Mouse (Mus musculus) hindbrain, postnatal 0 days (tissue): ENCODE data around the gene Slc22a14. TPM values are rescaled to one million over a fixed set of nuclear protein-coding genes. Genes with fewer than 3 reads are reported as not detected.
"Not testable (repeated sequence)": the region's sequence is repeated elsewhere in the genome, so short reads cannot be mapped to it uniquely, and the experiment has no call there.

ENCODE experiments used
- ATAC-seq: fragments of 200-750 bp; cut with Nextera tagmentation; 2 replicates; pipeline ENCODE4 v1.8.0; 2017; ENCODE audit warnings: mild to moderate bottlenecking, moderate TSS enrichment, moderate library complexity
- DNase-seq: peaks from one replicate; pipeline ENCODE4 v3.0.0-alpha.2; 2015; ENCODE audit warnings: low spot score
- H3K27ac ChIP-seq: fragments of 300-500 bp; sonication (generic); 2 replicates; pipeline ENCODE4 v1.5.1; 2014; ENCODE audit warnings: mild to moderate bottlenecking
- H3K27me3 ChIP-seq: fragments of 300-500 bp; sonication (generic); 2 replicates; pipeline ENCODE4 v1.6.1; 2014; ENCODE audit warnings: low read length, mixed read lengths; ENCODE audit not compliant: insufficient read depth
- H3K36me3 ChIP-seq: fragments of 300-500 bp; sonication (generic); 2 replicates; pipeline ENCODE4 v1.6.1; 2014; ENCODE audit warnings: low read length, mixed read lengths; ENCODE audit not compliant: insufficient read depth
- H3K4me1 ChIP-seq: fragments of 300-500 bp; sonication (generic); 2 replicates; pipeline ENCODE4 v1.6.1; 2014; ENCODE audit warnings: antibody characterized with exemption, low read length, mixed read lengths; ENCODE audit not compliant: insufficient read depth
- H3K4me2 ChIP-seq: fragments of 300-500 bp; sonication (generic); 2 replicates; pipeline ENCODE4 v1.6.1; 2014; ENCODE audit warnings: low read depth, mild to moderate bottlenecking, low read length, moderate library complexity, mixed read lengths
- H3K4me3 ChIP-seq: fragments of 300-500 bp; sonication (generic); 2 replicates; pipeline ENCODE4 v1.5.1; 2014; ENCODE audit warnings: low read length
- H3K9ac ChIP-seq: fragments of 300-500 bp; sonication (generic); replicated peaks from 2 replicates; pipeline ENCODE4 v1.6.1; 2014; ENCODE audit warnings: mild to moderate bottlenecking, low read length, moderate library complexity, mixed read lengths
- H3K9me3 ChIP-seq: fragments of 300-500 bp; sonication (generic); 2 replicates; pipeline ENCODE4 v1.6.1; 2016; ENCODE audit warnings: low read length, mixed read lengths
- CTCF ChIP-seq: IDR thresholded peaks from 2 replicates; pipeline ENCODE4 v1.5.1; 2016; ENCODE audit warnings: antibody characterized with exemption, control low read depth, low read depth
- WGBS: fragments of 180-500 bp; shearing (Covaris S2); extraction: QIAGEN DNeasy Blood & Tissue Kit; methylation state at CpG from one replicate; pipeline ENCODE4 v1.1.7; 2014; 5-methylcytosine and 5-hydroxymethylcytosine counted together
- polyA plus RNA-seq: library from polyadenylated mRNA; unstranded; fragments of >200 nt; fragmentation: Nextera tagmentation; extraction: Ambion mirVana; gene quantifications from 2 replicates; pipeline ENCODE4 v1.2.1, GENCODE M21; 2015
- total RNA-seq: library from RNA; depleted of rRNA; stranded (reverse); fragments of >200 nt; gene quantifications from 2 replicates; pipeline ENCODE4 v1.2.3, GENCODE M21; 2014

The Slc22a14 gene
- total and polyA plus RNA-seq, 2 experiments from 2014 or later, result not detected

DNA sequence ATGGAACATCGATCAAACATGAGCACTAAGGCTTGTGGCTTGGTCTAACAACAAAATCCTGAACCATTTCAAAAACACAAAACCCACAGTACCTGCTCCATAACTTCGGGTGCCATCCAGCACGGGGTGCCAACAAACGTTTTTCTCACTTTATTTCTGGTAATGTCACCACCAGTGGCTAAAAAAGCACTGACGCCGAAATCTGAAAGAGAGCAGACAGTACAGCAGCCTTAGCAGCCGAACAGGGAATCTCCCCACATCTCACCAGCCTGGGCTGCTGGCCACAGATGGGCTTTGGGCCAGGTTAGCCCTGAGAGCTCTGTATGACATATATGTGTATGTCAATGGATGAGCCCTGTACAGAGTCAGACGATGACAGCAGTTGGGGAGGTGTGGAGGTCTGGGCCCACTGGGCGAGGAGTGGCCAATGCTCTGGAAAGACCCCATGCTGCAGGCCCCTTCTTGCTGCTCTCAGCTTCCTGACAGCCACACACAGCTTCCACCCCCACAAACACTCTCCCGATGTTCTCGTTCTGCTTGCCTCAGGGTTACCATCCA lies 96.7 kb downstream of the Slc22a14 start:
- peaks cover 28% of the 10 kb centered on the region; the same call in 1 of the 2 replicates for H3K36me3 ChIP-seq
- H3K4me3 ChIP-seq, result no peak overlapping the region
- H3K9ac ChIP-seq, result no peak overlapping the region
- H3K27me3 ChIP-seq, result no peaks in the 10 kb centered on the region
- no peak for ATAC-seq
- H3K27ac ChIP-seq, result no peak overlapping the region
- no peak overlapping the region for H3K4me2 ChIP-seq
- WGBS, result 90% methylated on average over 11 of the region's 11 CpGs
- DNase-seq, result no peak
- no peaks in the 10 kb centered on the region for H3K4me1 ChIP-seq
- TF ChIP-seq CTCF, result no peak
- no peaks in the 10 kb centered on the region for H3K9me3 ChIP-seq

DNA sequence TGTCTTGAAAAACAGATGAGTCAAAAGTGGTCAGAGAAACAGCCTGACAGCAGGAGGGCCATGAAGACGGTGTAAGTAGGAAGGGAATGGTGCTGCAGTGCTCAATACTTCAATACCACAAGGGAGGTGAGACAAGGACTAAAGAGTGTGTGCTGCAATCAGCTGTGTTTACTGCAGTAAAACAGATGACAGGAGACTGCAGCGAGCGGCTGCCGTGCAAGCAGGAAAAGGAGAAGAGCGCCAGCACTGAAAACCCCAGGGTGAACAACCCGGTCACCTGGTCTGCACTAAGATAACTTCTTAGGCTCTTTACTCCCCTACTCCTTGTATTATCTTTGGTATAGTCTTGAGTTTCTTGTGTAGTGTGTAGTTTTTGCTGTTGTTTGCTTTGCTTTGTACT lies 97.2 kb downstream of the Slc22a14 start:
- H3K27me3 ChIP-seq, result no peaks in the 10 kb centered on the region
- DNase-seq, result no peak
- H3K9ac ChIP-seq, result no peak overlapping the region
- no peak overlapping the region for H3K27ac ChIP-seq
- 88% methylated on average over 6 of the region's 6 CpGs for WGBS
- H3K4me1 ChIP-seq, result no peaks in the 10 kb centered on the region
- no peak overlapping the region for H3K4me3 ChIP-seq
- H3K9me3 ChIP-seq, result no peaks in the 10 kb centered on the region
- peaks cover 28% of the 10 kb centered on the region; the same call in 1 of the 2 replicates for H3K36me3 ChIP-seq
- ATAC-seq, result no peak
- H3K4me2 ChIP-seq, result no peak overlapping the region
- no peak for TF ChIP-seq CTCF

DNA sequence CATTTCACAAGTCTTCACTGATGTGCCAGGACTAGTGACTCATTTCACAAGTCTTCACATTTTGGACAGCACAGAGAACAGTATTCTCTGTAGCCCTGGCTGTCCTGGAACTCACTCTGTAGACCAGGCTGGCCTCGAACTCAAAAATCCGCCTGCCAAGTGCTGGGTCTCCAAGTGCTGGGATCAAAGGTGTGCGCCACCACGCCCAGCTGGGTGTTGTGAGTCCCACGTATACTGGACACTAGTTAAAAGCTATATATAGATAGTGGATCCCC lies 99.3 kb downstream of the Slc22a14 start:
- WGBS, result 98% methylated on average over 5 of the region's 5 CpGs
- not testable (repeated sequence) for H3K4me1 ChIP-seq
- H3K36me3 ChIP-seq, result peaks cover 31% of the 10 kb centered on the region; the same call in 1 of the 2 replicates

DNA sequence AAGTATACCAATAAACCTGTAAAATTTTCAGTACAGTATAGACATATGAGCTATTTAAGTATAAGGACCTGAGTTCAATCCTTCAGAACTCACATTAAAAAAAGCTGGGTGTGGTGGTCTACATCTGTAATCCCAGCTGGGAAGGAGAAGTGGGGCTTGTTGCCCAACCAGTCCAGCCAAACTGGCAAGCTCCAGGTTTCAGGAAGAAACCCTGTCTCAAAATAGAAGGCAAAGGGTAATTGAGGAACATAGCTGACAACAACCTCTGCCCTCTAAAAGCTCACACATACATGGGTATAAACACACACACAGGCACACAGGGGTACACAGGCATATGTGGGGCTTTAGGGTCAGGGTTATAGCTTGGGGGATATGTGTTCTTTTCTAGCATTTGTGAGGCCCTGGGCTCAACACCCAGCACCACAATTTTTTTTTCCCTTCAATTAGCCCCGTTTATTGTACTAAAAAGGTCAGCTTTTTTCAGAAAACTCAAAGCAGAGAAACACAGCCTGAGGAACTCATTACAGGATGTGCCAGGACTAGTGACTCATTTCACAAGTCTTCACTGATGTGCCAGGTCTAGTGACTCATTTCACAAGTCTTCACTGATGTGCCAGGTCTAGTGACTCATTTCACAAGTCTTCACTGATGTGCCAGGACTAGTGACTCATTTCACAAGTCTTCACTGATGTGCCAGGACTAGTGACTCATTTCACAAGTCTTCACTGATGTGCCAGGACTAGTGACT lies 99.8 kb downstream of the Slc22a14 start:
- not testable (repeated sequence) for H3K4me1 ChIP-seq, H3K4me2 ChIP-seq, H3K27me3 ChIP-seq, DNase-seq, ATAC-seq, H3K27ac ChIP-seq, H3K9me3 ChIP-seq, H3K9ac ChIP-seq, H3K4me3 ChIP-seq
- WGBS, result 79% methylated on average over 1 of the region's 1 CpGs
- H3K36me3 ChIP-seq, result peaks cover 31% of the 10 kb centered on the region; the same call in 1 of the 2 replicates

More for the DNA sequence above, 99.3 kb downstream of the Slc22a14 start:
- H3K27ac ChIP-seq, H3K27me3 ChIP-seq, H3K4me2 ChIP-seq, DNase-seq, H3K9me3 ChIP-seq, ATAC-seq, H3K4me3 ChIP-seq, H3K9ac ChIP-seq: not testable (repeated sequence)

DNA sequence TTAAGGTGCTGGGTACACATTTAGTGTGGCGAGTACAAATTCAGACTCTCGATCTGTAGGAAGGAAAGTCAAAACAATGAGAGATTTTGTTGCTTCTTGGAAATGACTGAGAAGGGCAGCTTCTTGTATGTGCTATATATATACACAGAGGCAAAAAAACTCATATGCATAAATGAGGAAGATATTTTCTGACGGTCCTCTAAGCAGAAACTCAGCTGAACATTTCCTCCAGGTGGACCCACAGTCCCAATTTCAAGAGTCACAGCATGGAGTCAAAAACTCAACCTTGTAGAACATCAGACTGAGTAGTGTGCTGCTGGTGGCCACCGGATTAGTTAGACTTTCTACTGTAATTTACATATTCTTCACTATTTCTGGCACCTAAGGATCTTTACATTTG lies 102.3 kb downstream of the Slc22a14 start:
- no peak overlapping the region for H3K4me2 ChIP-seq
- ATAC-seq (no peak), DNase-seq (no peak)
- H3K4me1 ChIP-seq, result no peaks in the 10 kb centered on the region
- peaks cover 33% of the 10 kb centered on the region for H3K36me3 ChIP-seq
- no peak for TF ChIP-seq CTCF
- 92% methylated on average over 4 of the region's 4 CpGs for WGBS
- no peaks in the 10 kb centered on the region for H3K9me3 ChIP-seq
- H3K27me3 ChIP-seq, result no peaks in the 10 kb centered on the region
- no peak overlapping the region for H3K4me3 ChIP-seq
- no peak overlapping the region for H3K9ac ChIP-seq
- no peak overlapping the region for H3K27ac ChIP-seq

DNA sequence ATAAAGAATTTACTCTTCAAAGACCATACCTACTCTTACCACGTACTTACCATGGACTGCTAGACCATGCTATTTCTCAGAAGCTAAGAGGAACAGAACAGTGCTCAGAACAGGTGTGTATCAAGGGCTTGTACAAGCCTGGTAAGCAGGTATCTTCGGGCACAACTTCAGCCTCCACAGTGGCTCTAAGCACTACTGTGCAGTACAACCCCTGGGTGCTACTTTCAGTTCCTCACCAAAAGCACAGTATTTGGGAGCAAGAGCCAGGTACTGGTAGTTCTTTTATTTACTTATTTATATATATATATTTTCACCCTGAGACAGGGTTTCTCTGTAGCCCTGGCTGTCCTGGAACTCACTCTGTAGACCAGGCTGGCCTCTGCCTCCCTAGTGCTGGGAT lies 104.5 kb downstream of the Slc22a14 start:
- Histone ChIP-seq H3K27me3 (no peaks in the 10 kb centered on the region), H3K9ac (no peak overlapping the region), H3K4me2 (no peak overlapping the region), H3K4me3 (no peak overlapping the region), H3K27ac (no peak overlapping the region), H3K36me3 (peaks cover 34% of the 10 kb centered on the region), H3K9me3 (no peaks in the 10 kb centered on the region), H3K4me1 (no peaks in the 10 kb centered on the region)
- ATAC-seq (no peak), DNase-seq (no peak)
- TF ChIP-seq CTCF, result no peak
- WGBS, result 93% methylated on average over 2 of the region's 2 CpGs

DNA sequence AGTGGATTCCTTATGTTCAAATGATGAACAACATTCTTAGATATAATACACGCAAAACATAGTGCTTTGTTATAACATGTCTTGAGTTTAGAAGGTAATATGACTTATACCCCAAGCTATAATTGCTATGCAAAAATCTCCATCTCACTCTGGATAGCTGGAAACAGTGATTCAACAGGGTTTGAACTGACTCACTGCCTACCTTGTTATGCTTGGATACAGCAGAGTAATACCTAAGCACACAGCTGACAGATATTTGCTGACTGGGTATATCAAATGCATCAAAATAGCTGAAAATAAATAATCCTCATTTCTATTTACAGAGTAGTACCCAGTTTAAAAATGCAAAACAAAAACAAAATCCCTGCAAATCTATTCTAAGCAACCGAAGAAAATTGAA lies 106.6 kb downstream of the Slc22a14 start:
- 95% methylated on average over 2 of the region's 2 CpGs for WGBS
- TF ChIP-seq CTCF, result no peak
- H3K4me1 ChIP-seq, result no peaks in the 10 kb centered on the region
- H3K9ac ChIP-seq, result no peak overlapping the region
- H3K9me3 ChIP-seq, result no peaks in the 10 kb centered on the region
- no peak for DNase-seq
- no peaks in the 10 kb centered on the region for H3K27me3 ChIP-seq
- no peak overlapping the region for H3K27ac ChIP-seq
- ATAC-seq, result no peak
- no peak overlapping the region for H3K4me3 ChIP-seq
- H3K36me3 ChIP-seq, result peaks cover 26% of the 10 kb centered on the region
- H3K4me2 ChIP-seq, result no peak overlapping the region
